Comparison of ENCODE assay signal across 8 mouse cellular contexts in the genomic region with DNA sequence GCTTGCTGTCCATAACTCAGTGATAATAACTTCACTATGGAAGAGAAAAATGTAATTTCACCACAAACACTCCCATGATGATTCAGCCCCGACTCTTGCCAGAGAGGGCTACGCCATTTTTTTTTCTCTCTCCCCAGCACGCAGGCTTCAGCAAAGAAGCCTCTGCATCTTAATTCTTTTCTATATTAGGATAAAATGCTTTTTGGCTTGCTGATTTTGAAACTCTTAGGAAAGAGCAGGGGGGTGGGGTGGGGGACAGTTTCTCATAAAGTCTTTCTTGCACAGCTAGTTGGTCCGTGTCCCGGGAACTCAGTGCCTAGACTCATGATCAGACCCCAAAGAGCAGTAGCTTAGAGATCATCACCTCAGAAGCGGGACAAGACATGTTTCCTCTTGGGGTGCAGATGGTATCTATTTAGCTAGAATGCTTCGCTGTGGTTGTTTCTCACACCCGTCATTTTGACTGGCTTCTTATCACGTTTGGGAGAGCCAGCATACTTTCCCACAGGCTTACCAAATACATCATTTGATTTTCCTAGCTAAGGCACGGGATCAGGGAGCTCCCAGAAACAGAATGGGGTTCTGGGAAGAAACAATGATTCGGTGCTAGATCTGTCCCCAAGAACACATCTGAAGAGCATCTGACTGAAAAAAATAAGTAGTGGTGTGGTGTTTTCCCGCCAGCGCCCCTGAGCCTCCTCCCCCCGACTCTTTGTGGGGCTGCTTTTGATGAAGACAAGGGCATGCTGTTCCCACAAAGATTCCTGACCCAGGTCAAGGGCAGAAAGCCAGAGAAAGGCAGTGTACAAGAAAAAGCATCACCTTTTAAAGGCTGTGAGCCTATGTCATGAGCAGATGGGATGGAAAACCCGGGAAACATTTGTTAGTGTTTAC.
DNase-seq lines count a peak whose midpoint lies in the region; ATAC-seq lines count a peak whose summit lies in the region.

No protein-coding gene starts in this region.

- 72% methylated on average over 15 of the region's 15 CpGs for WGBS in hindbrain, embryonic 10.5 days
- 54% methylated on average over 15 of the region's 15 CpGs for WGBS in hindbrain, embryonic 16.5 days
- 35% methylated on average over 15 of the region's 15 CpGs for WGBS in embryonic facial prominence, embryonic 14.5 days
- 64% methylated on average over 15 of the region's 15 CpGs for WGBS in midbrain, embryonic 15.5 days

- no peak overlapping the region for H3K9ac ChIP-seq in hindbrain, embryonic 16.5 days (ENCODE audit: low read depth, low read length)
- H3K9ac ChIP-seq in embryonic facial prominence, embryonic 14.5 days (ENCODE audit: low read depth, low read length) = 0 out of 2 replicates have a peak overlapping the region, but pooled peaks have one; percentile 0
- H3K9ac ChIP-seq in midbrain, embryonic 15.5 days = no peak overlapping the region

- H3K36me3 ChIP-seq in hindbrain, embryonic 10.5 days = no peaks in the 10 kb centered on the region
- no peaks in the 10 kb centered on the region for H3K36me3 ChIP-seq in hindbrain, embryonic 16.5 days (ENCODE audit: control insufficient read depth, insufficient read depth, low read length)
- H3K36me3 ChIP-seq in embryonic facial prominence, embryonic 14.5 days (ENCODE audit: control insufficient read depth, insufficient read depth, low read length) = no peaks in the 10 kb centered on the region
- H3K36me3 ChIP-seq in midbrain, embryonic 15.5 days (replicated peaks) = no peaks in the 10 kb centered on the region

- H3K4me2 ChIP-seq in hindbrain, embryonic 16.5 days (ENCODE audit: low read length) = no peak overlapping the region; the same call in 1 of the 2 replicates
- H3K4me2 ChIP-seq in embryonic facial prominence, embryonic 14.5 days (ENCODE audit: low read depth, low read length) = peak overlapping the region; percentile 40
- no peak overlapping the region for H3K4me2 ChIP-seq in midbrain, embryonic 15.5 days

- no peaks in the 10 kb centered on the region for H3K9me3 ChIP-seq in hindbrain, embryonic 10.5 days
- H3K9me3 ChIP-seq in hindbrain, embryonic 16.5 days (ENCODE audit: control insufficient read depth, low read length) = no peaks in the 10 kb centered on the region
- no peaks in the 10 kb centered on the region for H3K9me3 ChIP-seq in embryonic facial prominence, embryonic 14.5 days (ENCODE audit: control insufficient read depth, low read length)
- H3K9me3 ChIP-seq in midbrain, embryonic 15.5 days = no peaks in the 10 kb centered on the region

- ATAC-seq in hindbrain, embryonic 16.5 days = no peak
- peak; percentile 44 for ATAC-seq in embryonic facial prominence, embryonic 14.5 days (ENCODE audit: low read depth)
- no peak for ATAC-seq in midbrain, embryonic 15.5 days (replicated peaks)

- H3K4me1 ChIP-seq in hindbrain, embryonic 10.5 days (replicated peaks) = peaks cover 14% of the 10 kb centered on the region
- H3K4me1 ChIP-seq in hindbrain, embryonic 16.5 days (ENCODE audit: control insufficient read depth, insufficient read depth, low read depth, low read length) = peaks cover 3% of the 10 kb centered on the region
- peaks cover 3% of the 10 kb centered on the region; the same call in 1 of the 2 replicates for H3K4me1 ChIP-seq in embryonic facial prominence, embryonic 14.5 days (ENCODE audit: control insufficient read depth, insufficient read depth, low read length)
- peaks cover 14% of the 10 kb centered on the region for H3K4me1 ChIP-seq in midbrain, embryonic 15.5 days

- intact Hi-C loops in heart, postnatal 36 days (cut with DNase I) = no loop called here

- no peaks in the 10 kb centered on the region for H3K27me3 ChIP-seq in hindbrain, embryonic 10.5 days (ENCODE audit: insufficient read depth, poor library complexity, severe bottlenecking)
- H3K27me3 ChIP-seq in hindbrain, embryonic 16.5 days (replicated peaks; ENCODE audit: control insufficient read depth, insufficient read depth, low read length) = no peaks in the 10 kb centered on the region
- no peaks in the 10 kb centered on the region for H3K27me3 ChIP-seq in embryonic facial prominence, embryonic 14.5 days (replicated peaks; ENCODE audit: control insufficient read depth, insufficient read depth, low read length)
- H3K27me3 ChIP-seq in midbrain, embryonic 15.5 days (replicated peaks) = no peaks in the 10 kb centered on the region

- H3K27ac ChIP-seq in hindbrain, embryonic 10.5 days = peak overlapping the region; percentile 31; the same call in 1 of the 2 replicates
- H3K27ac ChIP-seq in hindbrain, embryonic 16.5 days (ENCODE audit: low read depth, low read length) = no peak overlapping the region
- H3K27ac ChIP-seq in embryonic facial prominence, embryonic 14.5 days (replicated peaks; ENCODE audit: low read depth, low read length) = peak overlapping the region; percentile 77
- H3K27ac ChIP-seq in midbrain, embryonic 15.5 days = peak overlapping the region; percentile 73

- H3K4me3 ChIP-seq in hindbrain, embryonic 10.5 days = no peak overlapping the region
- no peak overlapping the region for H3K4me3 ChIP-seq in hindbrain, embryonic 16.5 days (ENCODE audit: low read length)
- H3K4me3 ChIP-seq in embryonic facial prominence, embryonic 14.5 days (ENCODE audit: low read depth, low read length) = peak overlapping the region; percentile 4; the same call in 1 of the 2 replicates
- no peak overlapping the region for H3K4me3 ChIP-seq in midbrain, embryonic 15.5 days

- no peak for DNase-seq in hindbrain, embryonic 10.5 days (ENCODE audit: low spot score)
- DNase-seq in embryonic facial prominence, embryonic 14.5 days (ENCODE audit: low spot score) = peak; percentile 86
- DNase-seq in heart, postnatal 36 days = peak; percentile 8 to 14
- DNase-seq in adrenal gland, postnatal 4 days (ENCODE audit: low spot score in 2 of 2) = no peak
- DNase-seq in thymus, postnatal 14 days = no peak
- no peak for DNase-seq in c-Kit-positive CD71-positive TER-119-positive erythroid progenitor cells, embryonic 14.5 days (ENCODE audit: low spot score)

Comparison
In these comparisons a context has a peak if more than half of its experiments do, and no peak if none do; other contexts are left out.
1. DNase-seq: peak in embryonic facial prominence, embryonic 14.5 days (single experiment) and heart, postnatal 36 days (2 of 2); none in hindbrain, embryonic 10.5 days (single experiment), adrenal gland, postnatal 4 days (0 of 2), thymus, postnatal 14 days (single experiment) and c-Kit-positive CD71-positive TER-119-positive erythroid progenitor cells, embryonic 14.5 days (single experiment).